Mouse (Mus musculus) fibroblast of lung, adult 2 months (primary cell): ENCODE measurements around the gene Myh9.

Experiments used
- DNase-seq: peaks from one replicate; pipeline ENCODE4 v3.0.0-alpha.2; 2011; ENCODE audit warnings: low read depth

Gene Myh9

DNA sequence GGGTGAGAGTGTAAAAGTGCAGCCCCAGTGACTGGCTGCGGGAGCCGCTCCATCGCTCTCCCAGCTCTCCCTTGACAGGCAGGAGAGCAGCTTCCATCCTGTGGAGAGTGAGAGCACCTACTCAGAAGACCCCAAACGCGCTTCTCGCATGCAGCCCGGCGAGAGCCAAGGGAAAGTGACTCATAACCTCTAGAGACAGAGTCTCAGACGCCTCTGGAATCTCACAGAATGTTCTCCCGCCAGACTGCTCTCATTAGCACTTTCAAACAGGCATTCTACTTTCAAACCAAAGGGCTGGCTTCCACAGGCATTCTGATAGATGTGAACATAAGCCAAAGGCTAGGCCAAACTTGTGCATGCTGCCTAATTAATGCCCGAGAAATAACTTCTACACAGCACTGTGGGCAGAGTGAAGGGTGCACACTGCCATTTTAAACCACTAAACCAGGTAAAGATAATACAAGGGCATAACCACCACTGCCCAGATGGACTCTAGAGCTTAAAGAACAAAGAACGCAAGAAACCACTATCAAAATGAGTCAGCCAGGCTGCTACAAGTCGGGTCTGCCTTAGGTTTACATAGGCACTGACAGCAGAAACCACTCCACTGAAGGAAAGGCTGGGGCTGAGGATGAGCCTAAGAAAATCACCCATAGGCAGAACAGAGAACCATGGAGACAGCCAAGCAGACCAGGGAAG is 35.3 kb downstream of the Myh9 start:
- DNase-seq: no peak

DNA sequence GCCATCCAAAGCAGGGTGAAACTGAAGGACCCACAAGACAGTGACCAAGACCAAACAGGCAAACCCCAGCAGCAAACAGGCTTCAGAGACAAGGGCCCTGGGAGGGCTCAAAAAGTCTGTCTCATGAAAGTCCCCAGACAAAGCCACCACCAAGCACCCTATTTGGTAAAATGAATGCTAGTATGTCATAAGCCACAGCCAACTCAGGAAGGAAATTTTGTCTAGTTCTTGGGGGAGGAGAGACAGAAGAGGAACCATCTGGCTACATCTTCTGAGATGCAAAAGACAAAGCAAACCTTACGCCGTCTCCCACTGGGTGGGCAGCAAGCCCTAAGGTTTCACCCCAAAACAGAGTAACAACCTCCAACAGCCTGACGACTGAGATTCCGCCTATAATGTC is 36.3 kb downstream of the Myh9 start:
- no peak for DNase-seq

DNA sequence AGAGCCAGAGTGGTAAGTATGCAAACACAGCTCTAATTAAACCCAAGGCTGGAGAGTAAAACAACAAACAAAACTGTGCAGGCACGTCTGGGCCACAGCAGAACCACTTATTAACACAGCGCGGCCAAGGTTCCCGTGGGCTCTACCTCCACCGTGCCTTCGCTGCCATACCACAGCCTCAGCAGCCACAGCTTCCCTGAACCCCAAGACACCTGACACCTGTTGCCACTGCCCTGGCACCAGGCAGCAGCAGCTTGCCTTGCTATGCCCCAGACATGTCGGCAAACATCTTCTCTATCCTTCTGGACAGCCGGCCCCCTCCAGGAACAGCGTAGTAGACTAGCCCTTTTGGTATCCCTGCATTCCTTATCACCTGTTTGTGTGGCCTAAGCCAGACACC is 37.0 kb downstream of the Myh9 start:
- DNase-seq: no peak

DNA sequence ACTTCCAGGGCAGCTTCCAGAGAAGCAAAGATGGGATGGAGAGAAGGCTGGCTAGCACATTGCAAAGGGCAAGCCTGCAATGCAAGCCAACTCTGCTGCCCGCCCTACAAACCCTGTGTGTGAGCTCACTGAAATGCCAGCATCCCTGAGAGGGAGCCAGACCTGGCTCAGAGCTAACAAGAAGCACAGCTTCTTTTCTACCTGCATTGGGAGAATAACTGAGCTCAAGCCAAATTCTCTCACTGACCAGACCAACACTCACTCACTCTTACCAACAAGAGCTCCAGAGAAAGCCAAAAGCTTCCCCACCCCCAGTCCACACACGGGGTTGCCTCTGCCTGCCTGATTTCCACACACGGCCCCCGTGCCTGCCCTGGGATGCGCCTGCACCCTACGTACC is 37.5 kb downstream of the Myh9 start:
- no peak for DNase-seq

DNA sequence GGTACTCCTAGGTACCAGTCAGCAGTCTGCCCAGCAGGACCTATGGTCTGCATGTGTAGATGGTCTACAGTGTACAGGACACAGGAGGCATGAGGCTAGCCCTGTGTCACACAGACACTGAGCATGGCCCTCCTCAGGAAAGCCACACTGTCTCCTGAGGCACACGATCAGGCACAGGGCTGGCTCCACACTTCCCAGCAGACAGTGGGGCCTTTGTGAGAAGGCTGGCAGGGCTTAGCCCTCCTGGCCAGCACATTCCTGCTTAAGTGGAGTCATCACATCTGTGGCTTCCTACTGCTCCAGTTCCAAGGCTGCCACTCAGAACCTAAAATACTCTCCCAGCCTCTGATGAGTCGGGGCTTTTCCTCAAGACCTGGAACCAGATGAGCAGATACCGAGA is 38.2 kb downstream of the Myh9 start:
- DNase-seq: no peak

DNA sequence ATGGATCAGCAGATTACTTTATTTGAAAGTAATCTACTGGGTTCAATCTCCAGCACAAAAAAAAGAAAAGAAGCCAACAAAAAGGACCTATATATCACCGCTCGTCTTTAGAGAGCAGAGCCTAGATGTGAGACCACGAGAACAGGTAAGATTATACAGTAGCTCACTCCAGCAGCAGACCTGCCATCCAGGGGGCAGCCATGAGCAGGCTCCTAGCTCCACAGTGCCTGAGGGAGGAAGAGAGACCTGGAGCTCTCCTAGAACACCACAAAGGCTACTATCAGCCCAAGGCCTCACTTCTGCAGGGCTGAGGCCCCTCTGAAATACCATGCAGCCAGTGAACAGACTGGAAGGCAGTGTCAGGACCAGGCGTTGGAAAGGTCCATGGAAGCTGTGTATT is 39.0 kb downstream of the Myh9 start:
- DNase-seq: no peak

DNA sequence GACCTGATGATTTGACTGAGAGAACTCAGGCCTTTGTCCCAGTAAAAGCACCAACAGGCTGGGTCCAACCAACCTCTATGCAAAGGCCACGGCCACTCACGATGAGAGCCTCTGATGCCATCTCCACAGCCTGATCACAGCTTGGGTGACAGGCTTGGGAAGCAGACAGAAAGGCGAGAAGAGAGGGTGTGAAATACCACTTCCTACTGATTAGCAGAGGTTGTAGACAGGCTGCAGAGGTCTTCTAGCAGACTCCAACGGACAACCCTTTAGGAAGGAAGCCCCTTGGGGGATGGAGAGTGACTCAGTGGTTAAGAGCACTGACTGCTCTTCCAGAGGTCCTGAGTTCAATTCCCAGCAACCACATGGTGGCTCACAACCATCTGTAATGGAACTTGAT is 40.8 kb downstream of the Myh9 start:
- DNase-seq: no peak

DNA sequence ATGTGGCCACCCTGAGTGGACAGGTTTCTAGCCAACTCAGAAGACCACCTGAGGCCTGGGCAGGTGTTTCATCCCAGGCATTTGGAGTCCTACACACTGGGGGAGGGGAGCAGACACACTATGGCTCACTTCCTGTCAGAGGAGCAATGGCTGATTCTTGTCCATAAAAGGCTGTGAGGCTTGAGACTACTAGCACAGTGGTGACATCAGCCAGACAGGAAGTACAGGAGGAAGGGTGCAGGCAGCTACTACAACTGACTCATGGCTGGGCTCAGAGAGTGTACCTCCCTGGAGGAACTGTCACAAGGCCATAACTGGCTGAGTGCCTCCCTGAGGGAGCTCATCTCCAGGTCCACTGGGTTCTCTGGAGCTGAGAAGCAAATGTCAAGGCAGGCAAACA is 41.5 kb downstream of the Myh9 start:
- DNase-seq: no peak

DNA sequence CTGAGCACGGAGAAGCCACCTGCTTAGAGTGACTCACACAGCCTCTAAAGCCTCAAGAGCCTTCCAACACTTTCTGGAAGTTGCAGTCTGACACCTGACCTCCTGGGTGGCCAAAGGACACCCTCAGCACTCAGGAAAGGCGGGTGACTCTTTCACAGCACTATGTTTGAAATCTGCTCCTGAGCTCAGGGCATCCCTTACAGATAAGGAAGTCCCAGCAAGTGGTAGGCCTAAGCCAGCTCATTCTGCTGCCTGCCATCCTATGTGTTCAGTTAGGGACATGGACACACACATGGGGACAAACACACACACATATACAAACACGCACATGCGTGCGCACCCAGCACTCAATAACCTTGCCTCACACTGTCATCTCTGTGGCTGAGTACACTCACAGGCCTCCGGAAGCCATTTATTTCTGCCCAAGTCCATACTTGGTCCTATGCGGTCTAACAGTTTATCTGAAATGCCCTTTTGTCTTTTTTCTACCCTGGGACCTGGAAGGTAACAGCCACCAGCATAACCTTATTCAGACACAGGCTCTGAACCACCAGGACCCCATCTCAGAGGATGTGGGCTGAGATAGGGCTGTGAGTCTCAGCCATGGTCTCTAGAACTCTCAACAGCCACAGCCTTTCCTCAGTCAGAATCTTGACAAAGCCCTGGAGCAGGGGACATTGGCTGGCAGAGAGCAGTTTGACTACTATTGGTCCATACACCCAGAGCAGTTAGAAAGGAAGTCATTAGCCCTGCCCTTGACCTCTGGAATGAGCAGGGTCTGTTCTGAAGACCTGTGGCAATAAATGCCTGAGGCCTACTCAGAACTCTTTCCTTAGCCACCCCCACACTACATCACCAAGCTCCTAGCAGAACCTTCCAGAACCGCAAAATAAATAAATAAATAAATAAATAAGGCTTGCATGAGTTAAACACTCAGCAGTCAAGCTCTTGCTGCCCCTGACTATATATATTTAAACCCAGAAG is 42.2 kb downstream of the Myh9 start:
- DNase-seq: no peak

DNA sequence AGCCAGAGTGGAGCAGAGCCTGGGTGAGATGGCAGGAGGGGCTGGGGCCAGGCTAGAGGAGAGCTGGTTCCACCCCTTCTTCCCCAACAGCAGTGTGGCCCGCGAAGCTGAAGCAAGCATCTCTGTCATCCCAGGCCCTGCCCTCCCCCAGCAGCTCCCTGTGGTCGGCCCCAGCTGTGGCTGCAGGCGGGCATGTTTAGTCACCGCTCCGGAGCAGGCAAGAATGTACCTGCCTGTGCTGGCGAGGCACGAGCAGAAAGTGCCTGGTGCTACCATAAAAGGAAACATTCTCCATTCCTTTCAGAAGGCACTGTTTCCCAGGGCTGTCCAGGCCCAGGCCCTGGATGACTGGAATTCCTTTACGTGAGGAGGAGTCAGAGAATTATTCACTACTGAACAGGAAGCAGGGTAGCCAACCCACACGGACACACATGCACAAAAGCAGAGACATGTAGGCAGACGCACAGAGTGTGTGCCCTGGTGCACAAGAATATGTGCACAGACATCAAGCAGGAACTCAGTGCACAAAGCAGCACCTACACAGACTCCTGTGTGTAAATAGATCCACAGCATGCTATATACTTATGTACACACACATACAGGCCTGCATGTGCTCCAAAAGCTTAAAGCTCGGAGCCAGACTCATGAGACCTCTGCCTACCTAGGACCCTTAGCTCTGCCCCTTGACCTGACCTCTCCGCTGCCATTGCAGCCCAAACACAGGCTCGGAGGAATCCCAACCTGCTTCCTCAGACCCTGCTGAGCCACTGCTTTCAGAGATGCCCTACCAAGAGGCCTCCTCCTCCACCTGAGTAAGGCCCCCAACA is 43.1 kb downstream of the Myh9 start:
- DNase-seq: peak; percentile 85

DNA sequence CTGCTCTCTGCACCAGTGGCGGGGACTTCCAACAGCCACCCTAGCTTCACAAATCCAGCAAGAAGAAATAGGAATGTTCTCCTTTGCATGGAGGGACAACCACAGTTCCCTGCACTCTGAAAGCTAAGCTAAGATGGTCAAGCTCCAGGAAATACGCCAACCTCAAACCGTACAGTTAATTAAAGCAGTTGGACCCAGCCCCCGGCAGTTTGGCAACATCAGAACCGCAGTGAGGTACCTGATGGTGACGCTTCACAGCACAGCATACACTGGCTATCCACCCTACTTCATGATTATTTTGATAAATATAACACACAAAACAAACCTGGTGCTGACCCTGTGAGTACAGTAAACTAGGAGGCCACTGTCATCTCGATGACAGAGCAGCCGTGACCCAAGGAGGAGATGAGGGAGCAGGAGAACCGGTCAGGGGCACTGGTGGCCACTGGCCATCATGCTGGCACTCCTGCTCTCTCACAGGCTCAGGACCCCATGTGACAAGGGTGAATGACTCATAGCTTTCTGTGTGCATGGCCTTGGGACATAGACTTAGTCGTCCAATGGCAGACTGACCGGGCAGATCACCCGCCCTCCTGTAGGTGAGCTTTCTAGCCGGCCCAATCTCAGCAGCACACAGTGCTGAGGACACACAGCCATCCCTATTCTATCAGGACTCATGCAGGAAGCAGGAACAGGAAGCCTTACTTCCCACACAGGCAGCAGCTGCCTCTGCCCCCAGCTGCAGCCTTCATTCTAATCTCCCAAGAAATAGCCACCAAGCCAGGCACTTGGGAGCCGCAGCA is 44.2 kb downstream of the Myh9 start:
- DNase-seq: no peak

DNA sequence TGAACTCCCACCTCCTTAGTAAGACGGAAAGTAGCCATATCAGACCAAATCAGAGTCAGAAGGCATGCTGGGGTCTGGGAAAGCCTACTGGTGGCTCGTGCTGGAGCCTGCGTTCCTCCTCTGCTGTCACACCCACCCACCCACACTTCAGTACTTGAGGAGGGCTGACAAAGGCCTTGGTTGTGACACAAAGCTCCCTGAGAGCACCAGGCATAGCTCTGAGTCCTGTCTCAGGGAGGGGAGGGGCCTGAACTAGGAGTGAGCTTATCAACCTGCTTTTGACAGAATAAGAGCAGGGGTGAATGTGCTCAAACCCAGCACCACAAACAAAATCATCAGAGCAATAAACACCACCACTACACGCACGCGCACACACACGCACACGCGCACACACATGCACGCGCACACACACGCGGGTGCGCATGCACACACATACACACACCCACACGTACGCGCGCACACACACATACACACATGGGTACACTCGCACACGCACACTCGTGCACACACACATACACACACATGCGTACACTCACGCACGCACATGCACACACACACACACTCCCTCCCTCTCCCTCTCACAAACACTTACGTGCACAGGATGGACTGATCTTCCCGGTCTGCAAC is 45.5 kb downstream of the Myh9 start:
- DNase-seq: no peak

DNA sequence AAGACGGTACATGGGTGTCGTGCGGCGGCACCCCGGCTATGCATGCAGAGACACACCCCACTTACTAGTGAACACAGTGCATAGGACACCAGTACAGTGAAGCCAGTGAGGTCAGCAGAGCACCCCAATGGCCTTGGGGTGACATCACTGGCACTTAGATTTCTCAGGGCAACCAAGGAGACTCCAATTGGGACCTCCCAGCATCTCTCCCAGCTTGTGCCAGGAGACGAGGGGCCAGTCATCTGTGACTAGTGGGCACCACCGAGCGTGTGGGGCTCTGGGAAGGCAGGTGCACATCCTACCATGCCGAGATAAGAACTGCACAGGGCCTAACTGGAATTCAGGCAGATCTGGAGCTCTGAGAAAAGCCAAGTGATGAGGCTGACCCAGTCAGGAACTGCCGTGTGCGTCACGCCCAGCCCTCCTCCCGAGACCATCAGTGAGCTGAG is 47.0 kb downstream of the Myh9 start:
- DNase-seq: no peak

DNA sequence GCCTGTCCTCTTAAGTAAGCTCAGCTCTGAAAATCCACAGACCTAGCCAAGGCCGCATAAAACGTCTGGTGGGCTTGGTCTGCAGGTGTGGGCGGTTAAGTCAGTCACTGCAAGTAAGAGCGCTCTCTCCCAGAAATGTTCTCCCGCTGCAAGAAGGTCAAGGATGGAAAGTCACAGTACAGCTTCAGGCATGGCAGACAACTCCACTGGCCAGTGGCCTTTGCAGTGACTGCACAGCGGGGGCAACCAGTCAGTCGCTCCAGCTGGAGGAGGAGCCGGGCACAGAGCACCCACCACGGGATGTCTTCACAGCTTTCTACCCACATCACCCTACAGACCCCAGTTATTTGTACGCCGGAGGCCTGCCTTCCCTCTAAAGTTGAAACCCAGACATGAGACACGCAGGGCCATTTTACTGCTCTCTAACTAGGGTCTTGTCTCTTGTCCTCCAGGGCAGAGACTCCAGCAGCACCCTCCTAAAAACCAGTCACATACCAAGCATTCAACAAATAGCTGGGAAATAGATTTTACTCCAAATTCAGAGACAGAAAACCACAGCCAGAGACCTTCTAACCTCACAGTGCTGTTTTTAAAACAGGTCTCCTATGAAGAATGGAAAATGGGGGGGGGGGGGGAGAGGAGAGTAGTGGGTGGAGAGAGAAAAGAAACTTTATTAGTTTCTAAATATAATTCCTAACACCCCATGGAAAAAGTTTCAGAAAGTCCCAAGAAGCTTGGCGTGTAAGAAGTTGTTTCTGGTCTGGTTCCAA is 47.7 kb downstream of the Myh9 start:
- no peak for DNase-seq

DNA sequence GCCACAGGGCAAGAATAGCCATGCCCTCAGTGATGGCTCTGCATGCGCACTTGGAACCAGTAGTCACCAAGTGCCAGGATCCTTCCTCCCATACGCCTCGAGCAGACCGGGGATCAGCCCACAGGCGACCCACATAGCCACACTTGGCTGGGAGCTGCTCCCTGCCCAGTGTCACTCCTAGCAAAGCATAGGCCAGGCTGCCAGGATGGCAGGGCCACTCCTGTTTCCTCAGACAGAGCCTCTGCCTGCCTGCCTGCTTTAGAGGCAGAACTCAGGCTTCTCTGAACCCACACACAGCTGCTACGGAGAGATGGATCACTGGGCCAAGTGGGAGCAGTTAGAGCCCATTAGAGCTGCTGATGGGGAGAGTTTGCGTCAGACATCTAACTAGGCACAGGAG is 48.4 kb downstream of the Myh9 start:
- no peak for DNase-seq

DNA sequence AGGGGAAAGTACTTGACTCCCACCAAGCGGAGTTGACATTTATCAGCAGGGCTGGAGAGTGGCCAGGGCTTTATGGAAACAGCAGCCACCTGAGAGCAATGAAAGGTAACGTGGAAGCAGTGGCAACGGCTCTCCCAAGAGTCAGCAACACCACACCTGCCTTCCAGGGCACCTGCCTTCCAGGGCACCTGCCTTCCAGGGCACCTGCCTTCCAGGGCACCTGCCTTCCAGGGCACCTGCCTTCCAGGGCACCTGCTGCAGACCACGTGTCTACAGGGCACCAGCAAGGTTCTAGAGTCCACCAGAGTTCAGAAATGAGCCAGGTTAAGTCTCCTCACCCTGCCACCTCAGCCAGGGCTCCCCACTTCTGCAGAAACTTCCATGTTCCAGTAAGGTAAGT is 48.9 kb downstream of the Myh9 start:
- DNase-seq: no peak

DNA sequence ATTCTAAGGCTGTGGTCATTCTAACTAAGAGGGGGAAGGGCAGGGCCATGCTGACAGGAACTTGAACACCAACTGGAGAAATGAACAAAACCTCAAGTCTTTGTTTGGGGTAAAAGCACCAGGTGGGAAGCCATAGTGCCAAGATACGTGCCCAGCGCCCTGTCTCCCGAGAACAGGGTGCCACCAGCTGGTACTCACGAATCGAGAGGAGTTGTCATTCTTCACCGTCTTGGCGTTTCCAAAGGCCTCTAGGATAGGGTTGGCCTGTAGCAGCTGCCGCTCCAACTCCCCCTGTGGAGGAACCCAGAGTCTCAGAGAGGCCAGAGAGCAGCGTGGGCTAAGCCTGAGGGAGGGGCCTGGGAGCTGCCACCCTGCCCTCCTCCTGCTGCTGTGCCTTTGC is 49.9 kb downstream of the Myh9 start:
- DNase-seq: no peak

DNA sequence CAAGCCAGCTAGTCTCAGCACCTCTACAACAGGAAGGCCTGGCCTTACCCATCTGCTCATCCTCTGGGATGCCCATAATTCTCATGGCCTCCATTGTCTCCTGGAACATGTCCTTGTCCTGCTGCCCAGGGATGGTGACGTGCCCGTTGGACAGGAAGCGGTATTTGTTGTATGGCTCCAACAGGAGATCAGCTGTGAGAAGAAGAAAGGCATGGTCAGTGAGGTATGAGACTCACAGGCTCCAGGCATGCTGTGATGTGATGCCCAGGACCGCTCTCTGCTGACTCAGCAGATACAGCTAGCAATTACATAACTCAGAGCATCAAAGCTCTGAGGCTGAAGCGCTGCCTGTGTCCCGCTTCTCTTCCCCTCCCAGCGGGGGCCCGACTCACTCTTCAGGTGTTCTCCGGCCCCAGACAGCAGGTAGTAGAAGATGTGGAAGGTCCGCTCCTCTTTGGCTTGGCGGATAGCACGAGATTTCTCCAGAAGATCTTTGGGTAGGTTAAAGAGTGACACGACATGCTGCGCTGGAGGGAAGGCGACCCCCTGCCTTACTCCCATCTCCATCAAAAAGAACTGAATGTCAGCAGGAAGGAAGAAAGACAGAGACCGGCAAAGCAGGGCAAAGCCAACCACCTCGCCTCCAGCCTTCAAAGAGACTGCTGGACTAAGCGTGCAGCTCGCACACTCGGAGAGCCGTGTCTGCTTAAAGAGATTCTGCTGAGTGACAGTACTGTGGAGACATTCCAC is 51.1 kb downstream of the Myh9 start:
- DNase-seq: no peak

DNA sequence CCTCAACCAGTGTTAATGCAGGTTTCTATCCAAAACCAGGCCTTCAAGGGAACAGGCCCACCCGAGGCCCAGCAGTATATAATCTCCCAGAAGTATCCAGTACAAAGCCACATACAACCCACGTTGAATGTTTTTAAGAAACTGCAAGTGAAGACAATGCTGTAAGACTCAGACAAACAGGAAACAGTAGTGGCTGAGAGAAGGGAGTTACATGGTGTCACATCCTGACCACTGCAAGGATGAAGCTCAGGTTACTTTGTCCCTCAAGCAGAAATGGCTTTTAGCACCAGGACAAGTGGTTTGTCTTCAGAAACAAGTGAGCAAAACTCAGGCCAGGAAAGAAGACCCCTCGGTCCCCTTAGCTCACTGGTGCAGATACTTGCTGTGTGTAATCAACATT is 52.8 kb downstream of the Myh9 start:
- DNase-seq: no peak

DNA sequence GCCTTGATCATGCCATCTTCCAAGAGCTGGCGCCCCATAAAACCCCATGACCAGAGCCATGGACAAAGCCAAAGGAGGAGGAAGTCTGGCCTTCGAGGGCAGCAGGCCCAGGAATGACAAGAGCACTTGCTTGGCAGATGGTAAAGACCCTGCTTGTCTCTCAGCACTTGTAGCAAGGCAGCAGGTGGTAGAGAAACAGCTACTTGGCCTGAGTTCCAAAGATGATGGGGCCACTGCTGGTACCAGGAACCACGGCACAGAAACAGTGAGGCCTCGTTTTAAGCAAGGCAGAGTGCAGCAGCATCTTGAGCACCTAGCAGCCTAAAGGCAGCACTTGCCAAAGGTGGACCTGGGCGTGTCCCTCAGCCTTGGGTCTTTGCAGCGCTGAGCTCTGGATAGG is 53.6 kb downstream of the Myh9 start:
- DNase-seq: no peak
